Mouse (Mus musculus) liver, embryonic 12.5 days (tissue): ENCODE data around the gene Olfr893. TPM values are rescaled to one million over a fixed set of nuclear protein-coding genes. Genes with fewer than 3 reads are reported as not detected.
"Not testable (repeated sequence)": the region's sequence is repeated elsewhere in the genome, so short reads cannot be mapped to it uniquely, and the experiment has no call there.

ENCODE experiments used
- ATAC-seq: fragments of 200-750 bp; cut with Nextera tagmentation; 2 replicates; pipeline ENCODE4 v1.8.0; 2017; ENCODE audit warnings: moderate number of reproducible peaks, mild to moderate bottlenecking, moderate library complexity
- H3K27ac ChIP-seq: fragments of 300-500 bp; sonication (generic); 2 replicates; pipeline ENCODE4 v1.5.1; 2016; ENCODE audit warnings: mild to moderate bottlenecking
- H3K27me3 ChIP-seq: fragments of 300-500 bp; sonication (generic); replicated peaks from 2 replicates; pipeline ENCODE4 v1.6.1; 2016; ENCODE audit warnings: mild to moderate bottlenecking, moderate library complexity
- H3K36me3 ChIP-seq: fragments of 300-500 bp; sonication (generic); 2 replicates; pipeline ENCODE4 v1.6.1; 2016; ENCODE audit warnings: mild to moderate bottlenecking, moderate library complexity
- H3K4me1 ChIP-seq: fragments of 300-500 bp; sonication (generic); 2 replicates; pipeline ENCODE4 v1.6.1; 2016
- H3K4me2 ChIP-seq: fragments of 300-500 bp; sonication (generic); 2 replicates; pipeline ENCODE4 v1.6.1; 2016; ENCODE audit warnings: mild to moderate bottlenecking, moderate library complexity
- H3K4me3 ChIP-seq: fragments of 300-500 bp; sonication (generic); 2 replicates; pipeline ENCODE4 v1.5.1; 2016; ENCODE audit warnings: mild to moderate bottlenecking, moderate library complexity
- H3K9ac ChIP-seq: fragments of 300-500 bp; sonication (generic); 2 replicates; pipeline ENCODE4 v1.6.1; 2016; ENCODE audit warnings: mild to moderate bottlenecking, moderate library complexity
- H3K9me3 ChIP-seq: fragments of 300-500 bp; sonication (generic); replicated peaks from 2 replicates; pipeline ENCODE4 v1.6.1; 2016; ENCODE audit warnings: mild to moderate bottlenecking, moderate library complexity
- WGBS: fragments of 180-500 bp; shearing (Covaris S2); methylation state at CpG from one replicate; pipeline ENCODE4 v1.1.7; 2016; ENCODE audit not compliant: insufficient replicate concordance; 5-methylcytosine and 5-hydroxymethylcytosine counted together
- polyA plus RNA-seq: library from polyadenylated mRNA; unstranded; fragments of >200 nt; fragmentation: Nextera tagmentation; extraction: Ambion mirVana; gene quantifications from 2 replicates; pipeline ENCODE4 v1.2.1, GENCODE M21; 2016

The Olfr893 gene
- polyA plus RNA-seq, result not detected in 2 replicates

DNA sequence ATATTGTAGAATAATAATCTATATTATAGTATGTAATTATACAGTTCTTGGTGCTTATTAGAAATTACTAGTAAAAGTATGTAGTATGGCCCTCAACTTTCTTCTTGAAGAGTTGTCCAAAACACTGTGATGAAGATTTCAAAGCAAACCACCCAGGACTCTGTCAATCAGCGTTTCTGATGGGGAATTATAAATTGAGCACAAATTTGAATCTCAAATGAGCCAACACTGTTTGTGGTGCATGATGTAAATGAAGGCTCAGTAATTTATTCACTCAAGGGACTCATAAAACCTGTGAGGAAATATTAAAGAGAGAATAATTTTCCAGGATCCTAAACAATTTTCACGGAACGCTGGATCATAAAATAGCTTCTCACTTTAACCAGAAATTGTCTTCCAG lies at the start of gene Olfr893:
Gene Olfr893, plus strand, starts transcription at position 301 of the 400 bp plus-strand sequence.
- ATAC-seq, result no peak
- Histone ChIP-seq H3K4me1 (no peaks in the 10 kb centered on the region), H3K36me3 (no peaks in the 10 kb centered on the region), H3K9me3 (no peaks in the 10 kb centered on the region), H3K27me3 (no peaks in the 10 kb centered on the region), H3K9ac (no peak within 1 kb of the TSS), H3K4me3 (no peak within 1 kb of the TSS), H3K4me2 (no peak within 1 kb of the TSS), H3K27ac (no peak within 1 kb of the TSS)
- 64% methylated on average over 3 of the region's 3 CpGs for WGBS

DNA sequence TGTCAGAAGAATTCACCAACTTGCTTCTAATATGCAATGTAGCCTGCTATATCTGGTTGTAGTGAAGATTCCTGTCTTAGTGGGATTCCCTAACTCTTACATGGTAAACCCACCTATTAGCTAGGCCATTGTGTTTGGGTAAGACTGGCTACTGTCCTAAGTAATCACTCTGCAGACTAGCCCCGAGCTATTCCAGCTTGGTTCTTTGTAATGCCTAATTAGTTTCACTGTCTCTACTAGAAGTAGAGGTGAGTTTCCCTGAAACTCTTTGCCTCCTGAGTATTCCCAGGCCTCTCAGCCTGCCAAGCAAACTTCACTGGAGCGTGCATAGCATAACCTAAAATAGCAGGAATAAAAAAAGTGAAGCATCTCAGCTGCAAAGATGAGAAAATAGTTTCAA lies 39.8 kb upstream of the Olfr893 start:
- WGBS, result 39% methylated on average over 2 of the region's 2 CpGs
- not testable (repeated sequence) for H3K4me3 ChIP-seq, ATAC-seq, H3K4me2 ChIP-seq, H3K36me3 ChIP-seq, H3K27ac ChIP-seq, H3K9ac ChIP-seq, H3K9me3 ChIP-seq, H3K4me1 ChIP-seq, H3K27me3 ChIP-seq

DNA sequence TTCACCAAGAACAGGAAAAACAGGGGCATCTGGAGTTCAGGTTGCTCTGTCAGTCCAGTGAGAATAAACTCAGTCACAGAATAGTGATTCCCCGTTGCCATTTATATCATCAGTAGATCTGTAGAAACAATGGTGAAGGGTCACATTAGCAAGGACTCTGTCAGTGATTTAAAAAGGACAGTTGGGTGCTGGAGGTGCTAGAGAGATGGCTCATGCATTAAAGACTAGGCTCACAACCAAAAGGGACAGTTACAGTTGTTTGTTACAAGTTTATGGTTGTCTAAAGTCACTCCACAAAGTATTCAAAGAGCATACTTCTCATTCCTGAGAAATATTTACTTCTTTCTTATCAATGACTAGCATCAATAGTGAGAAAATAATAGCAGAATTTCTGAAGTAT lies 27.4 kb upstream of the Olfr893 start, which contains the start of gene Olfr891:
Gene Olfr891, minus strand, starts transcription at position 101 of the 400 bp plus-strand sequence.
- ATAC-seq, result no peak
- Histone ChIP-seq H3K27me3 (no peaks in the 10 kb centered on the region), H3K4me3 (no peak within 1 kb of the TSS), H3K9me3 (peaks cover 3% of the 10 kb centered on the region; the same call in 1 of the 2 replicates), H3K4me1 (no peaks in the 10 kb centered on the region), H3K36me3 (no peaks in the 10 kb centered on the region), H3K9ac (no peak within 1 kb of the TSS), H3K4me2 (no peak within 1 kb of the TSS), H3K27ac (no peak within 1 kb of the TSS)
- 56% methylated on average over 1 of the region's 1 CpGs for WGBS

DNA sequence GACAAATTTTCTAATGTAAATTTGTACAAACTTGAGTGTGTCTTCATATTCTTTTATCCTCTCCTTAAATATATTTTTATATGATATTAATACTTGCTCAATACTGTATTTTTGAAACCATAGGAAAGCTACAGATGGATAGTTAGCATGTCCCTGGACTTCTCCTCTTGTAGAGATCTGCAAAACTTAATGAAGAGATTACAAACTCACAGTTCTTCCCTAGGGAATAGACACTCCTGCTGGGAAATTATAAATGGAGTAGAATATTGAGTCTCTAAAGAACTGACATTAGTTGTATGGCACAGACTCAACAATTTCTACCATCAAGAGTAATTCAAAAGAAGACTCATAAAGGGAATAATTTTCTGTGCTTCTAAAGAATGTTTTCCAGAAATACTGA lies 9.6 kb downstream of the Olfr893 start, which contains the start of gene Olfr894:
Gene Olfr894, plus strand, starts transcription at position 301 of the 400 bp plus-strand sequence.
- H3K27me3 ChIP-seq, result no peaks in the 10 kb centered on the region
- H3K4me3 ChIP-seq, result no peak within 1 kb of the TSS
- ATAC-seq, result no peak
- H3K4me1 ChIP-seq, result no peaks in the 10 kb centered on the region
- no peaks in the 10 kb centered on the region for H3K36me3 ChIP-seq
- H3K9me3 ChIP-seq, result no peaks in the 10 kb centered on the region
- no peak within 1 kb of the TSS for H3K27ac ChIP-seq
- H3K9ac ChIP-seq, result no peak within 1 kb of the TSS
- H3K4me2 ChIP-seq, result no peak within 1 kb of the TSS

DNA sequence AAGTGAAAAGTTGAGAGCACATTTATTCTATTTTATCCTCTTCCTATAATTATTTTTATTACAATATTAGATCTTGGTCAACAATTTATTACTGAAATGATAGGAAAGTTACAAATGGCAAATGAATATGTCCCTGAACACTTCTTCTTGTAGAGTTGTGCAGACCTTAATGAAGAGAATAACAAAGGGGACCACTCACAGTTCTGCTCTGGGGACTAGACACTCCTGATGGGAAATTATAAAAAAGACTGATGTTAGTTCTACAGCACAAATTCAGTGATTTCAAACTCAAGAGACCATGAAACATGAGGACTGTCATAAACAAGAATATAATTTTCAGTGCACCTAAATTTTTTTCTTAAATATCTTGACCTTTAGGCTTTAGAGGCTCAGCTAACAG lies 44.3 kb downstream of the Olfr893 start, which contains the start of gene Olfr143:
Gene Olfr143, plus strand, starts transcription at position 301 of the 400 bp plus-strand sequence.
- no peak within 1 kb of the TSS for H3K9ac ChIP-seq
- H3K9me3 ChIP-seq, result no peaks in the 10 kb centered on the region
- H3K4me1 ChIP-seq, result no peaks in the 10 kb centered on the region
- no peak within 1 kb of the TSS for H3K27ac ChIP-seq
- H3K27me3 ChIP-seq, result no peaks in the 10 kb centered on the region
- ATAC-seq, result no peak
- no peak within 1 kb of the TSS for H3K4me2 ChIP-seq
- H3K36me3 ChIP-seq, result no peaks in the 10 kb centered on the region
- H3K4me3 ChIP-seq, result no peak within 1 kb of the TSS

Other genes with a start within 250 kb of the Olfr893 start
- gene Olfr881, start 216.5 kb upstream of the Olfr893 start, polyA plus RNA-seq, result not detected in 2 replicates
- not detected in 2 replicates for gene Olfr883, start 182.6 kb upstream of the Olfr893 start, polyA plus RNA-seq
- gene Olfr884, start 161.8 kb upstream of the Olfr893 start, polyA plus RNA-seq, result not detected in 2 replicates
- gene Olfr885, start 147.0 kb upstream of the Olfr893 start, polyA plus RNA-seq, result not detected in 2 replicates
- gene Olfr887, start 124.3 kb upstream of the Olfr893 start, polyA plus RNA-seq, result not detected in 2 replicates
- gene Olfr888, start 100.2 kb upstream of the Olfr893 start, polyA plus RNA-seq, result not detected in 2 replicates
- gene Olfr889, start 93.2 kb upstream of the Olfr893 start, polyA plus RNA-seq, result 0.25 and 0.32 TPM in 2 replicates
- gene Olfr890, start 65.8 kb upstream of the Olfr893 start, polyA plus RNA-seq, result not detected in 2 replicates
- gene Olfr891, start 27.5 kb upstream of the Olfr893 start, polyA plus RNA-seq, result not detected in 2 replicates
- not detected in 2 replicates for gene Olfr894, start 9.7 kb downstream of the Olfr893 start, polyA plus RNA-seq
- gene Olfr143, start 44.4 kb downstream of the Olfr893 start, polyA plus RNA-seq, result not detected in 2 replicates
- gene Olfr895, start 59.5 kb downstream of the Olfr893 start, polyA plus RNA-seq, result not detected in 2 replicates
- gene Olfr896-ps1, start 82.7 kb downstream of the Olfr893 start, polyA plus RNA-seq, result not detected in 2 replicates
- gene Olfr25, start 120.7 kb downstream of the Olfr893 start, polyA plus RNA-seq, result not detected in 2 replicates
- not detected in 2 replicates for gene Olfr898, start 140.0 kb downstream of the Olfr893 start, polyA plus RNA-seq
- not detected in 2 replicates for gene Olfr250, start 158.5 kb downstream of the Olfr893 start, polyA plus RNA-seq
- gene Olfr251, start 168.7 kb downstream of the Olfr893 start, polyA plus RNA-seq, result not detected in 2 replicates
- gene Olfr147, start 193.3 kb downstream of the Olfr893 start, polyA plus RNA-seq, result not detected in 2 replicates
- not detected in 2 replicates for gene Olfr901, start 221.1 kb downstream of the Olfr893 start, polyA plus RNA-seq
- not detected in 2 replicates for gene Olfr902, start 239.3 kb downstream of the Olfr893 start, polyA plus RNA-seq